Mouse (Mus musculus): ENCODE measurements around the gene Arnt. TPM values are rescaled to one million over a fixed set of nuclear protein-coding genes. Genes with fewer than 3 reads are reported as not detected.
A peak's percentile ranks its signal among the peaks of the same experiment; 100 is the strongest.
"Not testable (repeated sequence)": the region's sequence is repeated elsewhere in the genome, so short reads cannot be mapped to it uniquely, and the experiment has no call there.

Gene Arnt
- polyA plus RNA-seq (2017; shearing (Covaris generic)) = 10 to 100 TPM; 38.3 to 49.0 TPM

GRCm38 (mm10) chr3:95434136-95434982, at the start of gene Arnt:
Gene Arnt (plus strand): TSS chr3:95434388.
- peak; percentile 91 for ATAC-seq

- ATAC-seq = peak; percentile 81
Measured at GRCm38 (mm10) chr3:95385401-95386075, 48.6 kb upstream of the Arnt start.

GRCm38 (mm10) chr3:95394385-95394784, 39.8 kb upstream of the Arnt start:
- ATAC-seq = peak; percentile 65

GRCm38 (mm10) chr3:95402741-95403140, 31.4 kb upstream of the Arnt start, which contains the start of gene 4930558C23Rik:
Gene 4930558C23Rik (minus strand): TSS chr3:95402841.
- ATAC-seq = no peak

GRCm38 (mm10) chr3:95407728-95408127, 26.5 kb upstream of the Arnt start:
- no peak for ATAC-seq

GRCm38 (mm10) chr3:95408852-95409251, 25.3 kb upstream of the Arnt start:
- no peak for ATAC-seq

- ATAC-seq = no peak
Measured at GRCm38 (mm10) chr3:95412268-95412667, 21.9 kb upstream of the Arnt start.

GRCm38 (mm10) chr3:95417866-95418265, 16.3 kb upstream of the Arnt start:
- ATAC-seq = no peak

GRCm38 (mm10) chr3:95426476-95426875, 7.7 kb upstream of the Arnt start:
- not testable (repeated sequence) for ATAC-seq

GRCm38 (mm10) chr3:95427117-95427890, 6.9 kb upstream of the Arnt start:
- ATAC-seq = peak; percentile 57

- not testable (repeated sequence) for ATAC-seq
Measured at GRCm38 (mm10) chr3:95427891-95428238, 6.3 kb upstream of the Arnt start.

GRCm38 (mm10) chr3:95428423-95428822, 5.8 kb upstream of the Arnt start:
- ATAC-seq = not testable (repeated sequence)

- peak; percentile 10 for ATAC-seq
Measured at GRCm38 (mm10) chr3:95433301-95433915, 780 bp upstream of the Arnt start.

GRCm38 (mm10) chr3:95434983-95435370, 789 bp downstream of the Arnt start:
- ATAC-seq = no peak

- no peak for ATAC-seq
Measured at GRCm38 (mm10) chr3:95435561-95435960, 1.4 kb downstream of the Arnt start.

GRCm38 (mm10) chr3:95438636-95439035, 4.4 kb downstream of the Arnt start:
- ATAC-seq = not testable (repeated sequence)

GRCm38 (mm10) chr3:95439670-95440069, 5.5 kb downstream of the Arnt start:
- ATAC-seq = no peak

GRCm38 (mm10) chr3:95442406-95443117, 8.4 kb downstream of the Arnt start:
- ATAC-seq = no peak

- no peak for ATAC-seq
Measured at GRCm38 (mm10) chr3:95445311-95445710, 11.1 kb downstream of the Arnt start.

GRCm38 (mm10) chr3:95450408-95450807, 16.2 kb downstream of the Arnt start:
- peak; percentile 77 for ATAC-seq

GRCm38 (mm10) chr3:95450915-95451314, 16.7 kb downstream of the Arnt start:
- no peak for ATAC-seq

GRCm38 (mm10) chr3:95456367-95456766, 22.2 kb downstream of the Arnt start:
- ATAC-seq = no peak

Data from CD4-positive, CD25-positive, alpha-beta regulatory T cell, adult 4 months (primary cell).